Mouse (Mus musculus): ENCODE data around the gene Dgkq.

- no peak for TF ChIP-seq CTCF (IDR thresholded peaks at IDR 0.05; ENCODE audit: insufficient read depth, low read depth, low read length)
- no peak for TF ChIP-seq POLR2A (IDR thresholded peaks at IDR 0.05; ENCODE audit: insufficient read depth, low read depth, low read length)
These were observed 69.5 kb downstream of the Dgkq start for GRCm38 (mm10) chr5:108599923-108600322.
